Mouse (Mus musculus) cerebellum, adult 11 months (tissue): ENCODE measurements around the gene Kcnj9.
A peak's percentile ranks its signal among the peaks of the same experiment; 100 is the strongest.

Experiments used
- DNase-seq: peaks from one replicate; pipeline ENCODE4 v3.0.0; 2022

Kcnj9 gene

GRCm38 (mm10) chr1:172311921-172312767, 17.0 kb downstream of the Kcnj9 start:
- DNase-seq = peak; percentile 89

DNA sequence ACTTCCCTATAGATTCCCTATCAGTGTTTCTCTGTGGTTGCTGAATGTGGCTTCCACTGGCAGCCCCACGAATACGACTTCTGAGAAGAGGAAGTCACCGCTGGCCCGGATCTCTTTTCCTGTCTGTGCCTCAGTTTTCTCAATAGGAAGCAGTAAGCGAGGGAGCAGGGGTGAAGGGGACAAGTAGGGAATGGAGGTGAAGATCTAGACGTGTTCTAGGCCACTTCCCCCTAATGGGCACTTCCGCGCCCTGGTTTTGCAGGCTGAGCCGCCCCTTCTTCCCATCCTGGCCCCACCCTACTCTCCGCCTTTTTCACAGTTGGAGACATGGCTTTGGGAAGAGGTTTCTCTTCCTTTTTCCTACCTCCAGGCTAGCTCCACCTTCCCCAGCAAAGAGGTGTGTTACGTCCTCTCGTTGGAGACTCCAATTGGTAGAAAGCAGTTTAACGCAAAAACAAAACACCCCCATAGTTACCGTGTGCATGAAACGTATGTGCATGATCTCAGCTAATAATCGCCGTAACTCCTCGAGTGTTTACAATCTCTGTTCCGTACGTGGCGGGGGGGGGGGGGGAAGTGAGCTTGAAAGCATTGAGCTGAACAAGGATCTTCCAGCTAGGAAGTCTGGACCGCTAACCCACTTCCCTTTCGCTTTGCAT, 17.7 kb downstream of the Kcnj9 start:
- DNase-seq = peak; percentile 72

DNA sequence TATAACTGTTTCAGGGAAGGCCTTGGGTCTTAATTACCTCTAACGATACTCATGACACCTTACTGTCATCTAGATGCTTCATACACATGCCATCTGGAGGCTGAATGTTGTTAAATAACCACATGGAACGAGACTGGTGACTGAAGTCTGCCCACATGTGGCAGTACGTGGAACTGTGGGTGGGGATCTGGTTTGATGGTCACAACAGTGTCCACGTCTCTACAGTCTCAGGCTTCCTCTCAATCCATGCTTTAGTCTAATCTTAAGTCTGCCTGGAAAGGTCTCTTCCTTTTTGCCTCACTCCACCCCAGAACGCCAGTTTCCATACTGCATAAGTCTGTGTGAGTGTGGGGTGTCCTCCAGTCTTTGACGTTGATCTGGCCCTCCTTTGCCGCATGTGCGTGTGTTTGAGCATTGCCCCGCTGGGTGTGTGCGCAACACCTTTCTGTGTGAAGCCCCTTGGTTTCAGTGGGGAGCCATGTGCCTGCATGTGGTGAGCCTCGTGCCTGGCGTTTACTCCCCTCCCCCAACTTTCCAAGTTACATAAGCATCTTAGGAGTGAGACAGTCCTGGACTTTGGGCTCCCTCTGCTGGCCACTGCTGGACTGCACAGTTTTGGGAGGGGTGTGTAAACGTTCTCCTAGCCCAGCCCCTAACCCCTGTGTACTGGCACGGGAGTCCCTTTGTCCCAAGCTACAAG, 19.3 kb downstream of the Kcnj9 start:
- DNase-seq = peak; percentile 93

- DNase-seq = no peak
Measured at GRCm38 (mm10) chr1:172308409-172308808, 20.7 kb downstream of the Kcnj9 start.

- no peak for DNase-seq
Measured at GRCm38 (mm10) chr1:172307936-172308335, 21.2 kb downstream of the Kcnj9 start.

GRCm38 (mm10) chr1:172306885-172307284, 22.2 kb downstream of the Kcnj9 start:
- DNase-seq = no peak

- DNase-seq = no peak
Measured at GRCm38 (mm10) chr1:172306196-172306595, 22.9 kb downstream of the Kcnj9 start.

DNA sequence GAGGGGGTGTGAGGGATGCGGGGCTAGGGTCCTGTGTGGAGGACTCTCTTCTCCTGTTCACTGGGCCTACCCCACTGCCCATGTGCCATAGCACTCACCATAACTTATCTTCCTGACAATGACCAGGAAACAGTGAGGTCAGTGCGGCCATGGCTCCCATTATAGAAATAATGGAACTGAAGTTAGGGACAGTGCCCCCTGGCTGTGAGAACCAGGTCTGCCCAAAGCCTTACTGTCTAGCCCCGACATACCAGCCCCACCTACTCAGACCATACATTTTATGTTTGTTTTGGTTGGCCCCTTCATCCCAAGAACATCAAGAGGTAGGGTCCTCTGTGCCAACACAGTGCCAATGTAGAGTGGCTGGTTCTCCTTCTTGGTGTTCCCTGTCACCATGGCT, 23.5 kb downstream of the Kcnj9 start:
- no peak for DNase-seq

- no peak for DNase-seq
Measured at GRCm38 (mm10) chr1:172305153-172305552, 24.0 kb downstream of the Kcnj9 start.

GRCm38 (mm10) chr1:172304443-172304842, 24.7 kb downstream of the Kcnj9 start:
- no peak for DNase-seq

- DNase-seq = no peak
Measured at GRCm38 (mm10) chr1:172302851-172303250, 26.3 kb downstream of the Kcnj9 start.

DNA sequence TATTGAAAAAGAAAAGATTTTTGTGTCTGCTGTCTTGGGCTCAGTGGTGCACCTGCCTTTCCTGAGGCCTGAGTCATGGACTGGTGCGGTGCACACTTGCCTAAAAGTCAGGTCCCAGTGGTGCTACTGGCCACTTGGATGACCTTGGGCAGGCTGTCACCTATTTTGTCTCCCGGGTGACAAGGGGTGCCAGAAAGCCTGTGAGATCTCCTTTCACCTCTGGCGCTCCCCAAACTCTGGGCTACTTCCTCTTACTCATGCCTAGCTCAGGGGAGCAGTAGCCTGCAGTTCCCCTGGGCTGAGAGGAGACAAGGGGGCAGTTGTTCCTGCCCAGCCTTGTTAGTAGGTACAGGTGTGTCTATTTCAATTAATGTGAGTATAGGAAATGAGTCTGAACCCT, 26.8 kb downstream of the Kcnj9 start:
- DNase-seq = no peak

- DNase-seq = no peak
Measured at GRCm38 (mm10) chr1:172301180-172301579, 27.9 kb downstream of the Kcnj9 start.

DNA sequence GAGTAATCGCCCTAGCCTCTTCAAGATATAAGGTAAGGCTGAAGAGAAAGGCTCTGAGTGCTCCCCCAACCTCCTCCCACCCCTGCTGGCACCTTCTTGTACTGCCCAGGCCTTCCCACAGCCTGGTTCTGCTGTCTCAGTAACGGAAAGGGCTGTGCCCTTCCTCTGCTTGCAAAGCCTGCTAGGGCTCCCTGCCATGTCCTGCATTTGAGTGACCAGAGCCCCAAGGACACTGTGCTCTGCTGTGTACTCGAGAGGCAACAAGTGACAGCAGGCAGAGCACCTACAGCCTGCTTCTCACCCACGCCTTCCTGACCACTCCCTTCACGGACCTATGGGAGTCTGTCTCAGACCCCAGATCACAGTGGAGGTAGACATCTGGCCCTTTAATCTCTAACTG, 28.9 kb downstream of the Kcnj9 start:
- no peak for DNase-seq

DNA sequence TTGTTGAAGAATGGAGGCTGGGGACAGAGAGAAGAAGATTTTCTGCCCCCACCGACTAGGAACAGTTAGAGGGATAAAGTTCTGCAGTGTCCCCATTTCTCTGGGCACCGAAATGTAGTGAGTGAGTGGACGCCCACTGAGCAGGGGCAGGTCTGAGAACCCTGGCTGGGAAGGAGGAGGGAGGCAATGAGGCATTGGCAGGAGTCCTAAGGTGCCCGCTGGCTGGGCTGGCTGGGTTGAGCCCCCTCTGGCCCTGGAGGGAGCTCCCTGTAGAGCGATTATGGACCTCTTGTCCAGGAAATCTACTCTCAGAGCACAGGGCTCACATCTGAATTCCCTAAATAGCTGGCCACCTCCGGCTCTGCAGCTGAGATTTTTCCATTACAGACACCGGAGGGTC, 29.6 kb downstream of the Kcnj9 start:
- no peak for DNase-seq

GRCm38 (mm10) chr1:172297611-172298537, 31.2 kb downstream of the Kcnj9 start, which contains the start of gene Atp1a2:
Gene Atp1a2, minus strand, starts transcription at chr1:172298064.
- no peak for DNase-seq

- DNase-seq = no peak
Measured at GRCm38 (mm10) chr1:172296816-172297510, 32.2 kb downstream of the Kcnj9 start.

DNA sequence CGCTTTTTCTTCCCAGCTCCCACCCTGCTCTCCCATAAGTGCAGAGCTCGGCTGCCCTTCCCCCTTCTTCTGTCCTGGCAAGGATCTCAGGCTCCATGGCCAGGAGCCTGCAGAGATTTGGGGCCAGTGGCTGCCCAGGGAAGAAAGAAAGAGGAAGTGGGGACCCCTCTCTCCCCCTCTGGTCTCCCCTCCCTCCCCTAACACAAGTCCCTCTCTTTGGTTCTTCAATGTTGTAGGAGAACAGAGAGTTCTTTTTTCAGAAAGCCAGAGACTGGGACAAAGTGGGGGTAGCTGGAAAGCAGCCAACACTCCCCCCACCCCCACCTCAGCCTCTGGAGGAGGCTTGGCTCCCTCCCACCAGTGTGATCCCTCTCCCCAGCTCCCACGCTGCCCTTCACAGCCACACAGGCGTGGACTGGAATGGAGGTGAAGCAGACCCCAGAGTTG, 33.3 kb downstream of the Kcnj9 start:
- no peak for DNase-seq

DNA sequence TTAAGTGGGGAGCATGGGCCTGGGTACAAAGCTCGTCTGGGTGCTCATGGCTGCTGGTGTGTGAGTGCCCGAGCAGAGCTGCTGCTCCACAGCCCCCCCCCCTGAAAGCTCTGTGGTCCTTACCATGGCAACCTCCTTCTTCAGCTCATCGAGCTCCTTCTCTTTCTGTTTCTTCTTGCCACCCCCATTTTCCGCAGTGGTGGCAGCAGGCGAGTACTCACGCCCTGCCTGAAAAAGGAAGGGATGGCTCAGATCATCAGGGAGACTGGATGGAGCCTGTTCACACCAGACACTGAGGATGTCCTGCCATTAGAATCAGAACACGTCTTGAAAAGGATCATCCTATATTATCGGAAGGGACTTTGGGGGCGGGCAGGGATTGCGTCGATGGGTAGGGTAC, 35.7 kb downstream of the Kcnj9 start:
- no peak for DNase-seq

- no peak for DNase-seq
Measured at GRCm38 (mm10) chr1:172292880-172293279, 36.2 kb downstream of the Kcnj9 start.

DNA sequence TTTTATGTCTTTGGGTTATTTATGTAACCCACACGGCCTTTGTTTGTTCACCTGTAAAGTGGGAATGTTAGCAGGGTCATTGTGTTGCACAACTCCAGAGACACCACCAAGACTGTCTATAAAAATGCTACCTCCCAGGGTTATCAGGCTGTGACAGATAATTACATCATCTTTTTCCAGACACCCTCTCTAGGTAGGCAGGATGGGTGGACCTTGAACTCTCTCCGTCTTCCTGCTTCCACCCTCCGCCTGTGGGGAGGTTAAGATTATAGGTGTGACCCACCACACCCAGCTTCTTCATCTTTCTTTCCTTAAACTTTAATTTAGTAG, 39.5 kb downstream of the Kcnj9 start:
- no peak for DNase-seq
